Mouse (Mus musculus) ES-Bruce4 (cell line): ENCODE data around the gene Ranbp17.

Source experiments
- CTCF ChIP-seq: IDR thresholded peaks from one replicate; pipeline ENCODE4 v1.8.1; 2011; ENCODE audit warnings: low read depth, low read length
- EP300 ChIP-seq: IDR thresholded peaks from 2 replicates; pipeline ENCODE4 v1.6.1; 2011; ENCODE audit warnings: low read depth, low read length; ENCODE audit not compliant: insufficient read depth
- POLR2A ChIP-seq: IDR thresholded peaks from one replicate; pipeline ENCODE4 v1.8.1; 2011; ENCODE audit warnings: low read length; ENCODE audit not compliant: insufficient read depth

GRCm38 (mm10) chr11:33454069-33454468 lies 59.5 kb downstream of the Ranbp17 start:
- no peak for TF ChIP-seq CTCF
- TF ChIP-seq POLR2A = no peak
- no peak for TF ChIP-seq EP300
